Mouse (Mus musculus) embryo, embryonic 9.5 days (tissue): ENCODE measurements at regions not wholly inside any gene's neighbourhood (a gene's known extent, or its start where the extent isn't known, plus 50 kb on each side); places are given as distances from the start of the nearest gene placed in this dataset.
"Not testable (repeated sequence)": the region's sequence is repeated elsewhere in the genome, so short reads cannot be mapped to it uniquely, and the experiment has no call there.

Experiments used
- DNase-seq: peaks from one replicate; pipeline ENCODE4 v3.0.0-alpha.2; 2017; ENCODE audit errors: extremely low spot score

GRCm38 (mm10) chr10:38458975-38459374, 362.6 kb downstream of the Rfpl4b start:
- DNase-seq, result no peak

GRCm38 (mm10) chr10:38458424-38458823, 363.2 kb downstream of the Rfpl4b start:
- no peak for DNase-seq

DNA sequence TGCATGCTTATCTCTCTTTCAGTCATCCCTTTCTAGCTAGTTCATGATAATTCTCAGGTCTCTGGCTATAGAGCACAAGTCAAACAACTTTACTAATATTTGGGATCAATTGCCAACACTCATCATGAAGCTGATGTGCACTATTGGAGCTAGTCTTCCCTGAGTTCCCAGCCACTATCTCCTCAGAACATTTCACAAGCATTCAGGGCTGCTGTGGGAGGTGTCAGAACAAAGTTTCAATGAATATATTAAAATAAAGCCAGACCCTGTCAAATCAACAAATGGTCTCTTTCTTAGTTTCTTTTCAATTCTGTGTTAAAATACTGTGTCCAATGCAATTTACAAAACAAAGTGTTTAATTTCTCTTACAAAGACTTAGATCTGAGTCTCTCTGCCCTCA, 364.8 kb downstream of the Rfpl4b start:
- DNase-seq, result no peak

GRCm38 (mm10) chr10:38449263-38449662, 372.3 kb downstream of the Rfpl4b start:
- no peak for DNase-seq

DNA sequence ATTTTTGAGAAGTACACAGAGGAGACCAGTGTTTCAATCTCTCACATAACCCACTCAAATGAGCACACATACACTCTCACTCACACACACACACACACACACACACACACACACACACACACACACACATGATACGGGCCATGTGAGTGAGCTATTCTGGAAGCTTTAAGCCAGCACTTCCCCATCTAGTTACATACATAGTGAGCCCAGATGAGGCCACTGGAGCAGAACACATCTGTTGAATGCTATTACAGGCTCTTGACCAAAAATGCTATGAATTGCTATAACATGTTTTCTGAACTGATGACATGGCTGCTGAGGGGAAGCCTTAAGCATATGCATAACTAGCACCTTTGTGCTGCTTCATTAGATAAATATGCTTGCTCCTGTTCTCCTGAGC, 373.9 kb downstream of the Rfpl4b start:
- DNase-seq, result no peak

DNA sequence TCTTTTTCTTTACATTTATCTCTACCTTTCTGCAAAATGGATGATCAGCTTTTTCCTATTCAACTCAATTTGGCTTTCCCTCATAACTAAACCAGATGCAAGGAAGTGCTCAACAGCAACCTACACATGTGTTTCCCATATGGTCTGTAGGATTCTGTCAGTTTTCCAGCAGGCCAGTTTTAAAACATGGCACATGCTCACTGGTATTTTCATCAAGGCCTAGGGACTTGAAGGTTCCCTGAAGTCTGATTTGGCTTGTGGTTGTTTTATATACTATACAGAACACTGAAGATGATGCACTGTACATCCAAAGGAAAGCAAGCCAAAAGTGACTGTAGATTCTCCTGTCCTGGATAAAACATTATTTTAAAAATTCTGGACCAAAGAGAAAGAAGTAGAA, 374.3 kb downstream of the Rfpl4b start:
- no peak for DNase-seq

- no peak for DNase-seq
Measured at GRCm38 (mm10) chr10:38439286-38439685, 382.3 kb downstream of the Rfpl4b start.

- DNase-seq, result no peak
Measured at GRCm38 (mm10) chr10:38436907-38437306, 384.7 kb downstream of the Rfpl4b start.

GRCm38 (mm10) chr10:38421541-38421940, 400.0 kb downstream of the Rfpl4b start:
- no peak for DNase-seq

GRCm38 (mm10) chr10:38419771-38420170, 401.8 kb downstream of the Rfpl4b start:
- no peak for DNase-seq

DNA sequence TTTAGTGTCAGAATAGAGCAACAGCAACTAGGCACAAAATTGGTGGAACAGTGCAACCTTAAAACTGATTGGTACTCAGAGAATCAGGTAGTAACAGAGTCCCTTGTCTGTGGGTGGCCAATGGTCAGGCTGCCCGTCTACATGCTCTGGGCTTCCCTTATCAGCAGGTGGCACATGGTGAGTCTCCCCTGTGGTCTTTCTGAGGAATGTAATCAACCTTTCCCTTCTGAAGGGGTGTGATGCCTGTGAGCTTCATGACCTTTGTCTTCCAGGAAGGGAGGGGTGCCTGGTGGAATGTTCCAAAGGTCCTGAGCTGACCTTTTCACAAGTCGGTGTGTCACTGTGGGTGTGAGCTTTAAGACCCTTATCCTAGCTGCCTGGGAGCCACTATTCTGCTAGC, 438.4 kb downstream of the Rfpl4b start:
- DNase-seq, result peak; percentile 8

DNA sequence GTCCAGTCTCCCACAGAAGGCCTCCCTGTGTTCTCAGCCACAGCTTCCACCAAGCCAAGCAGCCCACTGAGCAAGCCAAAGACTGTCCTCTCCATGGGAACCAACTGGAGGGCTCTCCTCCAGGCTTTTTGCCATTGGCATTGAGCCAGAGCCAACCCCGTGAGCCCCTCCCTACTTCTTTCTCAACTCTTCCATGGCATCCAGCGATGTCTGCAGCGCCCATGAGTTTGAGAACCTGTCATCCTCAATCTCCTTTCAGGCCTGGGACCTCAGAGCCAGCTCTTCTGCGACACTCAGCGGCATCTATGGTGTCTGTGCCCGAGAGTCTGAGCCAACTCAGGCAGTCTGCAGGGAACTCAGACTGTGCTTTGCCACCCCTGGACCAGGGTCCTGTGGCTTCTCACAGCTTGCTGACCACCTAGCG, 439.7 kb downstream of the Rfpl4b start:
- DNase-seq, result no peak

- DNase-seq, result no peak
Measured at GRCm38 (mm10) chr10:38380388-38380787, 441.2 kb downstream of the Rfpl4b start.

DNA sequence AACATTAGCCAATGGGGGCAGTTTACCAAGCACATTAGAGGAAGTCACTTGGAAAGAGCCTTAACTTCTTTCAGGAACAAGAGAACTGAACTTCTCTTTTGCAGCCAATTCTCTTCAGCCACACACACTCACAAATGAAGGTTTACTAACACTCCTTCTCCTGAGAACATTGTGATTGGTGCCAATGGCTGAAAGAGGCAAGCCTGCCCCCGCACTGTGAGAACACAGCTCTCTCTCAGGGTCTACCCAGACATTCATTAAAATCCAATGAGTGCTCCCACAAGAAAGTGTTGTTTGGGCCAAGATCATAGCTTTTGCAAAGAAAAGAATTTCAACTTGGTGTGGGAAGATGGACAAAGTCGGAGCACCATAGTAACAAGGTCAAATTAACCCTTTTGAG, 454.8 kb downstream of the Rfpl4b start:
- no peak for DNase-seq

- DNase-seq, result no peak
Measured at GRCm38 (mm10) chr10:38364876-38365275, 456.7 kb downstream of the Rfpl4b start.

DNA sequence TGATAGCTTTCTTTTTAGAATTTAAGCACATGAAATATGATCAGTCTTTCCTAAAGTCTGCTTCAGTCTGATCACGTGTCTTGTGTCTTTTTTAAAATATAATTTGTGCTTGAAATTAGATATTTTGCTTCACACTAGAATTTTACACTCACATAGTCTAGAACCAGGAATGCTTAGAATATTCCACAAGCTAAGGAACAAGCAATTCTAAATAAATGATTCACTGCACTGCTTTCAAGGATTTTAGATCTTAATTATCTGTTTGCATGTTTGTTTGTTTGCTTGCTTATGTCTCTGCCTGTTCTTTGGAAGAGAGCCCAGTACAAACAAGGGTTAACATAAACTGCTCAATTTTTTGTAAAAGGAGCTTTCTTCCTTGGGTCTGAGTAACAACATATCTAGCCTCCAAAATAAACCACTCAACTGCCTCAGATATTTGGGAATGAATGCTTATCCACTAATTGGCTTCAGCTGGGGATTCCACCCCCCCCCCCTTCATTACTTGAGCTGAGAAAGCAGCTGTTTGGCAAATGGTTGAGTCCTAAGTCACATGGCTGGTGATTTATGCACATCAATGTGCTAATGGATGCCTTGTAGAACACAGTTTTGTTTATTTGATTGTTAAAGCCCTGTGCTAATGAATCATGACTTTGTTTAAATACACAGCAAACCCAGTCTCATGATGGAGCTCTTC, 463.9 kb downstream of the Rfpl4b start:
- DNase-seq, result peak; percentile 16

DNA sequence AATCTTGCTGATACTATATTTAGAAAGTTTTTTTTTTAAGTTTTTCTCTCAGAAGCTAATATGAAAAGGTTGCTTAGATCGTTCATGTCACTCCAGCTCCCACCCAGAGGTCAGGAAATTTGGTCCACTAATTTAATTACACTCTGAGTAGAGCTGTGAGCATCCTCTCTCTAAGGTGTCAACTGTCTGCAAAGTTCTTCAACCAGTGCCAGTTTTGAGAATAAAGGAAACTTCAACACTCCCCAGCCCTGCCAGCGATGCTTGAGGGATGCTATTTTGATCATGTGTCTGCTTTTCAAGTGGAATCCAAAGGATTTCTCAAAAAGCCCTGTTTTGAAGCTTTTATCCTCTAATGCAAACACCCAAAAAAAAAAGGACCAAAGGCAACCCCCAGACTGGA, 467.6 kb downstream of the Rfpl4b start:
- DNase-seq, result no peak

GRCm38 (mm10) chr10:38353526-38353925, 468.1 kb downstream of the Rfpl4b start:
- no peak for DNase-seq

- DNase-seq, result not testable (repeated sequence)
Measured at GRCm38 (mm10) chr10:38347029-38347428, 474.6 kb downstream of the Rfpl4b start.

DNA sequence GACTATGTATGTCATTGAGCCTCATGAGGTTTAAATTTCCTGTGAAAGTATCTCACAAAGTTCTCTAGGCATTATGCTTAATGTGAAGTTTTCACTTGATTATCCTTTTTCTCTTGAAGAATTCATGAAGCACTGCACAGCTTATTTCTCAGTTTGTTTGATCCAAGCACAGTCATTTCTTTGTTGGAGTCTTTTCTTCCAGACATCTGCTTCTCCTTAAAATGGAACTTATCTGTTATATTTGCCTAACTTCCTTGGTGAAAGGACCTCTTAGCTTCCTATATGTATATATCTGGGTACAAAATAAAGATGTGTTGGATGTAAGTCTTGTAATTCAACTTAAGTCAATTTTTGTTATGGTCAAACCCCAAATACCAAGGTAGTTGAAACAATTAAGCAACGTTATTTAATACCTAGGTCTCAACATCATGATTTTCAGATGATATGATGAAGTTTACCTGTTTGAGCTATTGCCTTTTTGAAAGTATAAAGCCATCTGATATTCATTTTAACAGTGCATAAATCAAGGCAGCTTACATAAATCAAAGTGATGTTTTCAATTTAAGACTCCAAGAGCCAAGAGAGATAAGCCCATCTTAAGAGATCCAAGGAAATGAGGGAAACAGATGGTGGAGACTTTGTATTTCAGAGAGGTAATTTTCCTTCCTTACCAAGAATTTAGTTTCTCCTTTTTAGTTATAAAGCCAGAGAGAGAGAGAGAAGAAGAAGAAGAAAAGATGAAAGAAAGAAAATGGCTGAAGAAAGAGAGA, 481.0 kb downstream of the Rfpl4b start:
- DNase-seq, result no peak

DNA sequence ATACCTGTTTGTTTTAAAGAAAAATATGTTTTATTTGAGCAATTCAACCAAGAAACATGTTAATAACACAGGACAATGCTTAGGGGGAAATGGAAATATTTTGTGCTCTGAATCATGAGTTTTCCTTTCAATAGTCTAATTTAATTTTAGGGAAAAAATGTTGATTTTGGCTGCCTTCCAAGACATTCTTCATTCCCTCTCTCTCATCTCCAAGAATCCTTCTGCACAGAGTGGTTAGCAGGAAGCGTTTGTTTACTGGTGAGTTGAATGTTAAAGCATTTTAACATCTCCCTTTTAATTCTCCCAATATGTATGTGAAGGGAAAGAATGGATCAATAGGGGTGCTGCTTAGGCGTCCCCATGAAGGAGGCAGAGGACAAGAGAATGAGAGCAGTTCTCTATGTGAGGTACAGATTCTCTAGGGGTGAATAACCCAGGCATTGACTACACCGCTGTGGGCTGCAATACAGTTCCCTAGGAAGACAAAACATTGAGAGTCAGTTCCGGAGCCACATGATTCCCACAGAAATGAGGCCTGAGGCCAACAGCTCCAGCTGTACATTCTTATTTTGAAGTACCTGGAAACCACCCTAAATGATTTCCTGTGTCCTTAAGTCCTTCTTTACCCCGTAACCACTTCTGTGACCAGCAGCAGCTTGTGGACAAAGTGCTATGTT, 512.7 kb downstream of the Rfpl4b start:
- no peak for DNase-seq

DNA sequence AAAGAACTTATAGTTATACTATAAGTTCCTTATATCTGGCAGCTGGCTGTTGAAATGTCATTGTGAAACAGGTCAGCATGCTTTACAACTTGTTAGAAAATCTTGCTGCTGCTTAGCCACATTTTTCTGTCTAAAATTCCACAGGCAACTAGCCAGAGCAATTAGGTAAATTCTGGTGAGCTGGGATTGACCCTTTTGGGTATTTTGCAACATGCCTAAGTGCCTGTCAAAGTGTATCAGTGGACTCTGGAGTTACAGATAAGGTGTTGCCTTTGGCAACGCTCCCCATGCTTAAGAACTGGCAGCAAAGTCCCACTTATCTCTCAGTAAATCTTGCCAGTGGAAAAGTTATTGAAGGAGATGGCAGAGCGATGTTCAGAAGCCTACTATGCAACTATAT, 525.9 kb downstream of the Rfpl4b start:
- no peak for DNase-seq
